Mouse (Mus musculus) megakaryocyte progenitor cell, adult 5-6 weeks (primary cell): ENCODE data around the gene Cacna2d3. TPM values are rescaled to one million over a fixed set of nuclear protein-coding genes. Genes with fewer than 3 reads are reported as not detected.

Experiments
- ATAC-seq: replicated peaks from 2 replicates; pipeline ENCODE4 v1.8.0; 2016; ENCODE audit warnings: mild to moderate bottlenecking, moderate TSS enrichment, inconsistent platforms; ENCODE audit not compliant: poor library complexity
- total RNA-seq, 2 experiments: library from RNA; stranded (forward) in 1 of 2; stranded (reverse) in 1 of 2; fragments of 157-497, 149-512 nt in 1 of 2; fragments of 200-1000 nt in 1 of 2; gene quantifications; 2 replicates each; pipeline versions ENCODE4 v1.2.3 to v1.2.4; 2015 to 2017

Cacna2d3 gene
- total RNA-seq, 2 experiments from 2014 or later = not detected

GRCm38 (mm10) chr14:29643217-29643616, 78.4 kb downstream of the Cacna2d3 start:
- ATAC-seq = no peak

GRCm38 (mm10) chr14:29639266-29639665, 82.4 kb downstream of the Cacna2d3 start:
- no peak for ATAC-seq

GRCm38 (mm10) chr14:29628213-29628612, 93.5 kb downstream of the Cacna2d3 start:
- ATAC-seq = no peak

GRCm38 (mm10) chr14:29612436-29612835, 109.2 kb downstream of the Cacna2d3 start:
- no peak for ATAC-seq

- no peak for ATAC-seq
Measured at GRCm38 (mm10) chr14:29608761-29609160, 112.9 kb downstream of the Cacna2d3 start.

GRCm38 (mm10) chr14:29599428-29599827, 122.2 kb downstream of the Cacna2d3 start:
- ATAC-seq = no peak

GRCm38 (mm10) chr14:29592896-29593295, 128.8 kb downstream of the Cacna2d3 start:
- no peak for ATAC-seq

- no peak for ATAC-seq
Measured at GRCm38 (mm10) chr14:29589628-29590027, 132.0 kb downstream of the Cacna2d3 start.

GRCm38 (mm10) chr14:29581961-29582360, 139.7 kb downstream of the Cacna2d3 start:
- ATAC-seq = no peak

- ATAC-seq = no peak
Measured at GRCm38 (mm10) chr14:29577786-29578185, 143.9 kb downstream of the Cacna2d3 start.

- no peak for ATAC-seq
Measured at GRCm38 (mm10) chr14:29575551-29575950, 146.1 kb downstream of the Cacna2d3 start.

- no peak for ATAC-seq
Measured at GRCm38 (mm10) chr14:29562704-29563103, 159.0 kb downstream of the Cacna2d3 start.

GRCm38 (mm10) chr14:29561122-29561834, 160.4 kb downstream of the Cacna2d3 start:
- no peak for ATAC-seq

GRCm38 (mm10) chr14:29558440-29558839, 163.2 kb downstream of the Cacna2d3 start:
- no peak for ATAC-seq

- no peak for ATAC-seq
Measured at GRCm38 (mm10) chr14:29556152-29556551, 165.5 kb downstream of the Cacna2d3 start.

GRCm38 (mm10) chr14:29552471-29552870, 169.2 kb downstream of the Cacna2d3 start:
- no peak for ATAC-seq

- no peak for ATAC-seq
Measured at GRCm38 (mm10) chr14:29548646-29549045, 173.0 kb downstream of the Cacna2d3 start.

GRCm38 (mm10) chr14:29530516-29530915, 191.1 kb downstream of the Cacna2d3 start:
- ATAC-seq = no peak

GRCm38 (mm10) chr14:29528696-29529095, 193.0 kb downstream of the Cacna2d3 start:
- no peak for ATAC-seq

GRCm38 (mm10) chr14:29519751-29520669, 201.7 kb downstream of the Cacna2d3 start:
- ATAC-seq = no peak

- no peak for ATAC-seq
Measured at GRCm38 (mm10) chr14:29502667-29503066, 219.0 kb downstream of the Cacna2d3 start.
